Mouse (Mus musculus) liver, embryonic 12.5 days (tissue): Measurements from ENCODE around the gene Rrnad1. TPM values are rescaled to one million over a fixed set of nuclear protein-coding genes. Genes with fewer than 3 reads are reported as not detected.

Source experiments
- ATAC-seq: fragments of 200-750 bp; cut with Nextera tagmentation; 2 replicates; pipeline ENCODE4 v1.8.0; 2017; ENCODE audit warnings: moderate number of reproducible peaks, mild to moderate bottlenecking, moderate library complexity
- H3K27ac ChIP-seq: fragments of 300-500 bp; sonication (generic); 2 replicates; pipeline ENCODE4 v1.5.1; 2016; ENCODE audit warnings: mild to moderate bottlenecking
- H3K27me3 ChIP-seq: fragments of 300-500 bp; sonication (generic); replicated peaks from 2 replicates; pipeline ENCODE4 v1.6.1; 2016; ENCODE audit warnings: mild to moderate bottlenecking, moderate library complexity
- H3K36me3 ChIP-seq: fragments of 300-500 bp; sonication (generic); 2 replicates; pipeline ENCODE4 v1.6.1; 2016; ENCODE audit warnings: mild to moderate bottlenecking, moderate library complexity
- H3K4me1 ChIP-seq: fragments of 300-500 bp; sonication (generic); 2 replicates; pipeline ENCODE4 v1.6.1; 2016
- H3K4me2 ChIP-seq: fragments of 300-500 bp; sonication (generic); 2 replicates; pipeline ENCODE4 v1.6.1; 2016; ENCODE audit warnings: mild to moderate bottlenecking, moderate library complexity
- H3K4me3 ChIP-seq: fragments of 300-500 bp; sonication (generic); 2 replicates; pipeline ENCODE4 v1.5.1; 2016; ENCODE audit warnings: mild to moderate bottlenecking, moderate library complexity
- H3K9ac ChIP-seq: fragments of 300-500 bp; sonication (generic); 2 replicates; pipeline ENCODE4 v1.6.1; 2016; ENCODE audit warnings: mild to moderate bottlenecking, moderate library complexity
- H3K9me3 ChIP-seq: fragments of 300-500 bp; sonication (generic); replicated peaks from 2 replicates; pipeline ENCODE4 v1.6.1; 2016; ENCODE audit warnings: mild to moderate bottlenecking, moderate library complexity
- WGBS: fragments of 180-500 bp; shearing (Covaris S2); methylation state at CpG from one replicate; pipeline ENCODE4 v1.1.7; 2016; ENCODE audit not compliant: insufficient replicate concordance; 5-methylcytosine and 5-hydroxymethylcytosine counted together
- polyA plus RNA-seq: library from polyadenylated mRNA; unstranded; fragments of >200 nt; fragmentation: Nextera tagmentation; extraction: Ambion mirVana; gene quantifications from 2 replicates; pipeline ENCODE4 v1.2.1, GENCODE M21; 2016

Gene Rrnad1
- polyA plus RNA-seq, 1 experiment from 2014 or later: 11.4 TPM

GRCm38 (mm10) chr3:87947811-87948199 lies 17.3 kb upstream of the Rrnad1 start:
- H3K36me3 ChIP-seq: no peaks in the 10 kb centered on the region
- no peak overlapping the region for H3K9ac ChIP-seq
- no peak overlapping the region for H3K27ac ChIP-seq
- H3K27me3 ChIP-seq: peaks cover 86% of the 10 kb centered on the region
- 3% methylated on average over 15 of the region's 17 CpGs for WGBS
- peak overlapping the region; percentile 31 for H3K4me3 ChIP-seq
- ATAC-seq: no peak
- H3K9me3 ChIP-seq: no peaks in the 10 kb centered on the region
- H3K4me2 ChIP-seq: peak overlapping the region; percentile 54
- peaks cover 37% of the 10 kb centered on the region for H3K4me1 ChIP-seq

- no peak for ATAC-seq
- Histone ChIP-seq H3K9ac (no peak overlapping the region), H3K36me3 (peaks cover 5% of the 10 kb centered on the region), H3K9me3 (no peaks in the 10 kb centered on the region), H3K27me3 (peaks cover 80% of the 10 kb centered on the region), H3K27ac (no peak overlapping the region), H3K4me1 (peaks cover 36% of the 10 kb centered on the region), H3K4me3 (peak overlapping the region; percentile 31), H3K4me2 (peak overlapping the region; percentile 54)
- 5% methylated on average over 26 of the region's 26 CpGs for WGBS
Observed at GRCm38 (mm10) chr3:87947056-87947810, 16.7 kb upstream of the Rrnad1 start.

- H3K4me2 ChIP-seq: no peak overlapping the region
- H3K27ac ChIP-seq: no peak overlapping the region
- no peak overlapping the region for H3K9ac ChIP-seq
- no peak overlapping the region for H3K4me3 ChIP-seq
- no peak for ATAC-seq
- peaks cover 73% of the 10 kb centered on the region for H3K27me3 ChIP-seq
- 15% methylated on average over 1 of the region's 1 CpGs for WGBS
- H3K9me3 ChIP-seq: no peaks in the 10 kb centered on the region
- peaks cover 31% of the 10 kb centered on the region for H3K4me1 ChIP-seq
- peaks cover 12% of the 10 kb centered on the region for H3K36me3 ChIP-seq
Observed at GRCm38 (mm10) chr3:87946541-87946860, 16.0 kb upstream of the Rrnad1 start.

- WGBS: 26% methylated on average over 12 of the region's 12 CpGs
- Histone ChIP-seq H3K9me3 (no peaks in the 10 kb centered on the region), H3K27ac (no peak overlapping the region), H3K36me3 (peaks cover 17% of the 10 kb centered on the region), H3K4me2 (no peak overlapping the region), H3K4me1 (peaks cover 31% of the 10 kb centered on the region), H3K4me3 (no peak overlapping the region), H3K27me3 (peaks cover 68% of the 10 kb centered on the region), H3K9ac (no peak overlapping the region)
- no peak for ATAC-seq
Observed at GRCm38 (mm10) chr3:87945781-87946540, 15.4 kb upstream of the Rrnad1 start.

GRCm38 (mm10) chr3:87944838-87945600 lies 14.5 kb upstream of the Rrnad1 start:
- no peak overlapping the region for H3K27ac ChIP-seq
- ATAC-seq: no peak
- no peak overlapping the region for H3K4me3 ChIP-seq
- no peak overlapping the region for H3K9ac ChIP-seq
- peaks cover 31% of the 10 kb centered on the region for H3K4me1 ChIP-seq
- no peaks in the 10 kb centered on the region for H3K9me3 ChIP-seq
- WGBS: 42% methylated on average over 4 of the region's 4 CpGs
- H3K36me3 ChIP-seq: peaks cover 27% of the 10 kb centered on the region
- peaks cover 58% of the 10 kb centered on the region for H3K27me3 ChIP-seq
- H3K4me2 ChIP-seq: no peak overlapping the region

DNA sequence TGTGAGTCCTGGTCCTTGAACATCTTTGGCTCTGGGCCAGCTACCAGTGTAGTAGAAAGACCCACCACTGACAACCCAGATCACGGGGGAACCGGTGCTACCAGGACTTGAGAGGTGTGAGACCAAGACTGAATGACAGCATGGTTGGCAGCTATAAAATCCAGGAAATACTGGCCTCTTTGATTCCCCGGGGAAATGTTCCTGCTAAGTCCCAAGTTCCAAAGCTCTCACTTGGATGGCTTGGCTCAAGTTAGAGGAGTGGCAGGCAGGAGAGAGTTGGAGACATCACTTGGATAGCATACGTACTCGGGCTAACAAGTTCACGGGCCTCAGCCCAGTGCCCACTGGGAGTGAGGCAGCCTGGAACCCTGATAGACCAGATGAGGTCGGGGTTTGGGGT lies 13.1 kb upstream of the Rrnad1 start:
- Histone ChIP-seq H3K27ac (no peak overlapping the region), H3K36me3 (peaks cover 41% of the 10 kb centered on the region), H3K27me3 (peaks cover 44% of the 10 kb centered on the region), H3K4me3 (no peak overlapping the region), H3K4me2 (no peak overlapping the region), H3K9ac (no peak overlapping the region), H3K4me1 (peaks cover 25% of the 10 kb centered on the region), H3K9me3 (no peaks in the 10 kb centered on the region)
- no peak for ATAC-seq
- WGBS: 69% methylated on average over 7 of the region's 7 CpGs

DNA sequence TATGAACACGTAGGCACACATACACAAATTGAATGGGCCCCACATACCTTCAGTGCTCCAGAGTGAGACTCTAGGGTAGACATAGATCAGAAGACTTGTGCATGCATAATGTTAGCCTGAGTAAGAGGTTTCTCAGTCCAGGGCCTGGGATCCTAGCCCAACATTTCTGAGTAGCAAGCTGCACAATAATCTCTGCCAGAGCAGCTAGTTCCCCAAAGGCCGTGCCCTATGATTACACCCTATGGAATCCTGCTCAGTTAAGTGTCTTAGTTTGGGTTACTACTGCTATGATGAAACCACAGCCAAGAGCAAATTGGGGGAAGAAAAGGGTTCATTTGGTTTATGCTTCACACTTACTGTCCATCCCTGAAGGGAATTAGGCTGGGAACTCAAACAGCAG lies 12.0 kb upstream of the Rrnad1 start:
- no peak overlapping the region for H3K27ac ChIP-seq

GRCm38 (mm10) chr3:87940611-87941010 lies 10.1 kb upstream of the Rrnad1 start:
- Histone ChIP-seq H3K4me2 (no peak overlapping the region), H3K27me3 (peaks cover 14% of the 10 kb centered on the region), H3K9ac (no peak overlapping the region), H3K4me3 (no peak overlapping the region), H3K27ac (no peak overlapping the region), H3K4me1 (peaks cover 13% of the 10 kb centered on the region), H3K36me3 (peaks cover 68% of the 10 kb centered on the region), H3K9me3 (no peaks in the 10 kb centered on the region)
- WGBS: 80% methylated on average over 5 of the region's 5 CpGs
- ATAC-seq: no peak

More for the DNA sequence above, 12.0 kb upstream of the Rrnad1 start:
- Histone ChIP-seq H3K9ac (no peak overlapping the region), H3K36me3 (peaks cover 52% of the 10 kb centered on the region), H3K27me3 (peaks cover 33% of the 10 kb centered on the region), H3K4me3 (no peak overlapping the region), H3K9me3 (no peaks in the 10 kb centered on the region), H3K4me1 (peaks cover 14% of the 10 kb centered on the region; the same call in 1 of the 2 replicates), H3K4me2 (no peak overlapping the region)
- no peak for ATAC-seq
- WGBS: 79% methylated on average over 2 of the region's 2 CpGs

- H3K36me3 ChIP-seq: peaks cover 92% of the 10 kb centered on the region
- peaks cover 54% of the 10 kb centered on the region for H3K4me1 ChIP-seq
- ATAC-seq: no peak
- no peaks in the 10 kb centered on the region for H3K27me3 ChIP-seq
- peak overlapping the region; percentile 6; the same call in 1 of the 2 replicates for H3K4me2 ChIP-seq
- H3K27ac ChIP-seq: no peak overlapping the region
- no peak overlapping the region for H3K9ac ChIP-seq
- WGBS: 86% methylated on average over 2 of the region's 2 CpGs
- no peaks in the 10 kb centered on the region for H3K9me3 ChIP-seq
- no peak overlapping the region for H3K4me3 ChIP-seq
Observed at GRCm38 (mm10) chr3:87935776-87936175, 5.3 kb upstream of the Rrnad1 start.

GRCm38 (mm10) chr3:87935201-87935600 lies 4.7 kb upstream of the Rrnad1 start:
- 73% methylated on average over 4 of the region's 4 CpGs for WGBS

GRCm38 (mm10) chr3:87934501-87934900 lies 4.0 kb upstream of the Rrnad1 start:
- no peak overlapping the region for H3K4me3 ChIP-seq
- no peak overlapping the region for H3K27ac ChIP-seq
- H3K4me2 ChIP-seq: no peak overlapping the region
- H3K36me3 ChIP-seq: peaks cover 79% of the 10 kb centered on the region
- H3K9ac ChIP-seq: no peak overlapping the region
- H3K9me3 ChIP-seq: no peaks in the 10 kb centered on the region
- peaks cover 56% of the 10 kb centered on the region for H3K4me1 ChIP-seq
- ATAC-seq: no peak
- H3K27me3 ChIP-seq: no peaks in the 10 kb centered on the region
- WGBS: 80% methylated on average over 4 of the region's 4 CpGs

More at GRCm38 (mm10) chr3:87935201-87935600, 4.7 kb upstream of the Rrnad1 start:
- Histone ChIP-seq H3K27me3 (no peaks in the 10 kb centered on the region), H3K9me3 (no peaks in the 10 kb centered on the region), H3K36me3 (peaks cover 86% of the 10 kb centered on the region), H3K4me3 (no peak overlapping the region), H3K4me1 (peaks cover 55% of the 10 kb centered on the region), H3K9ac (no peak overlapping the region), H3K4me2 (no peak overlapping the region), H3K27ac (no peak overlapping the region)
- ATAC-seq: no peak

GRCm38 (mm10) chr3:87934026-87934425 lies 3.5 kb upstream of the Rrnad1 start:
- H3K4me2 ChIP-seq: no peak overlapping the region
- no peak overlapping the region for H3K4me3 ChIP-seq
- H3K36me3 ChIP-seq: peaks cover 75% of the 10 kb centered on the region
- no peak overlapping the region for H3K9ac ChIP-seq
- no peaks in the 10 kb centered on the region for H3K9me3 ChIP-seq
- peaks cover 60% of the 10 kb centered on the region for H3K4me1 ChIP-seq
- H3K27ac ChIP-seq: no peak overlapping the region
- no peaks in the 10 kb centered on the region for H3K27me3 ChIP-seq
- 81% methylated on average over 5 of the region's 5 CpGs for WGBS
- ATAC-seq: no peak
